Mouse (Mus musculus) lung, postnatal 0 days (tissue): ENCODE data around the gene Pigw. TPM values are rescaled to one million over a fixed set of nuclear protein-coding genes. Genes with fewer than 3 reads are reported as not detected.
A peak's percentile ranks its signal among the peaks of the same experiment; 100 is the strongest.

Experiments used
- ATAC-seq: fragments of 200-750 bp; cut with Nextera tagmentation; 2 replicates; pipeline ENCODE4 v1.8.0; 2017; ENCODE audit warnings: moderate library complexity
- DNase-seq: peaks from one replicate; pipeline ENCODE4 v3.0.0-alpha.2; 2016; ENCODE audit warnings: low spot score
- H3K27ac ChIP-seq: fragments of 300-500 bp; sonication (generic); 2 replicates; pipeline ENCODE4 v1.5.1; 2014; ENCODE audit warnings: antibody characterized with exemption, mild to moderate bottlenecking, low read length, mixed read lengths
- H3K27me3 ChIP-seq: fragments of 300-500 bp; sonication (generic); replicated peaks from 2 replicates; pipeline ENCODE4 v1.6.1; 2014; ENCODE audit warnings: low read length, mixed read lengths; ENCODE audit not compliant: insufficient read depth
- H3K36me3 ChIP-seq: fragments of 300-500 bp; sonication (generic); 2 replicates; pipeline ENCODE4 v1.6.1; 2014; ENCODE audit warnings: low read length, mixed read lengths; ENCODE audit not compliant: insufficient read depth
- H3K4me1 ChIP-seq: fragments of 300-500 bp; sonication (generic); 2 replicates; pipeline ENCODE4 v1.6.1; 2014; ENCODE audit warnings: antibody characterized with exemption, low read depth, low read length, mixed read lengths; ENCODE audit not compliant: insufficient read depth
- H3K4me2 ChIP-seq: fragments of 300-500 bp; sonication (generic); replicated peaks from 2 replicates; pipeline ENCODE4 v1.6.1; 2014; ENCODE audit warnings: low read depth, mild to moderate bottlenecking, low read length, moderate library complexity, mixed read lengths
- H3K4me3 ChIP-seq: fragments of 300-500 bp; sonication (generic); 2 replicates; pipeline ENCODE4 v1.5.1; 2014; ENCODE audit warnings: low read depth, low read length
- H3K9ac ChIP-seq: fragments of 300-500 bp; sonication (generic); replicated peaks from 2 replicates; pipeline ENCODE4 v1.6.1; 2014; ENCODE audit warnings: low read depth, mild to moderate bottlenecking
- H3K9me3 ChIP-seq: fragments of 300-500 bp; sonication (generic); 2 replicates; pipeline ENCODE4 v1.6.1; 2016; ENCODE audit warnings: low read length, mixed read lengths
- CTCF ChIP-seq: IDR thresholded peaks from 2 replicates; pipeline ENCODE4 v1.5.1; 2016; ENCODE audit warnings: antibody characterized with exemption, mild to moderate bottlenecking
- EP300 ChIP-seq: IDR thresholded peaks from 2 replicates; pipeline ENCODE4 v1.6.1; 2016; ENCODE audit warnings: antibody characterized with exemption, mild to moderate bottlenecking, control low read depth
- WGBS: fragments of 180-500 bp; shearing (Covaris S2); extraction: QIAGEN DNeasy Blood & Tissue Kit; methylation state at CpG from one replicate; pipeline ENCODE4 v1.1.7; 2014; 5-methylcytosine and 5-hydroxymethylcytosine counted together
- polyA plus RNA-seq: library from polyadenylated mRNA; unstranded; fragments of >200 nt; fragmentation: Nextera tagmentation; extraction: Ambion mirVana; gene quantifications from 2 replicates; pipeline ENCODE4 v1.2.1, GENCODE M21; 2015

Pigw gene
- 1.1 and 1.5 TPM in 2 replicates for polyA plus RNA-seq

DNA sequence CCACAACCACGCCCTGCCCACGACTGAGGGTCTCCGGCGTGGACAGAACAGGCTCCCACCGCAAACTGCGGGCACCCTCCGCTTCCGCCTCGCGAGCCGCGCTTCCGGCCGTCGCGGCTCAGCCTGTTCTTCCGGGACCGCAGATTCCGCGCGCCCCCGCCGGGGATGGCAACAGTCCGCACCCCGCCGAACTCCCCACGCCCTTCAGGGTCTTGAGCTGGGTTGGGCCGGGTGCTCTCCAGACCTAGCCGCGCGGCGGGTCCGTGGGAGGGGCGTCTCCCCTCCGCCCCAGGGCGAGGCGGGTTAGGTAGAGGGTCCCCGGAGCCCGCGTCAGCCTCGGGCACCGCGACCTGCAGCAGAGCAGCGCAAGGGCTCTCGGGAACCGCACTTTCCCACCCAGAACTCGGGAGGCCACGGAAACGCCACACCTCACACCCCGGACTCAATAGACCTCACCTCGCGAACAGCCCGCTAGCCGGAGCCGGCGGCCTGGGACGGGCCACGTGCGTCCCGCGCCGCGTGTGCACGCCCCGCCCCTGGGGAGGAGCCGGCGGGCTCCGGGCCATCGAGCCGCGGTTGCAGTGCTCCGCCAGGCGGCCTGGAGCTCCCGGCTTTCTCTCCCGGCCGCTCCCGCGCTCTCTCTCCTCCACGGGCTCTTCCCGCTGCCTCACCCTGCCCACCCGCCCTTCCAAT lies at the start of gene Pigw, which contains the start of gene Myo19:
Gene Pigw, minus strand, starts transcription at position 514 of the 693 bp plus-strand sequence.
Gene Myo19, plus strand, starts transcription at position 377 of the 693 bp plus-strand sequence.
- WGBS: 2% methylated on average over 65 of the region's 81 CpGs
- Histone ChIP-seq H3K9me3 (no peaks in the 10 kb centered on the region), H3K4me1 (peaks cover 6% of the 10 kb centered on the region; the same call in 1 of the 2 replicates), H3K27me3 (no peaks in the 10 kb centered on the region), H3K36me3 (no peaks in the 10 kb centered on the region), H3K27ac (peak within 1 kb of the TSS; percentile 91), H3K4me3 (peak within 1 kb of the TSS; percentile 87), H3K4me2 (peak within 1 kb of the TSS; percentile 88), H3K9ac (peak within 1 kb of the TSS; percentile 74)
- TF ChIP-seq EP300: no peak
- TF ChIP-seq CTCF: peak; percentile 45
- ATAC-seq: peak; percentile 98
- peak; percentile 90 for DNase-seq

DNA sequence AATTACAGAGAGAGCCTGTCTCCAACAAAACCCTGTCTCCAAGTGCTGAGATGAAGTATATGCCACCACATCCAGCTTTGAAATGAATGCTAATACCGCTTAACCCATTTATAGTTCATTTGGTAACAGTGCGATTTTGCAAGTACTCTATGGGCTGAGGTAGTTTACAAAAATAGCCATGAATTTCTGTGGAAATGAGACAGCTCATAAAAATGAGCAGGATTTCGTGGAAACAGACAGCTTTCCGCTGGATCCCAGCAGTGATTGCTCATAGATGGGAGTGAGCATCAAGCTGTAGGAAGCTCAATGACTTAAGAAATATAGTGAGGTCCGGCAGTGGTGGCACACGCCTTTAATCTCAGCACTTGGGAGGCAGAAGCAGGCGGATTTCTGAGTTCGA lies 40.9 kb upstream of the Pigw start:
- 82% methylated on average over 8 of the region's 8 CpGs for WGBS
- H3K9me3 ChIP-seq: no peaks in the 10 kb centered on the region
- no peaks in the 10 kb centered on the region for H3K27me3 ChIP-seq
- no peak overlapping the region for H3K4me3 ChIP-seq
- DNase-seq (no peak), ATAC-seq (no peak)
- TF ChIP-seq EP300 (no peak), CTCF (no peak)
- H3K36me3 ChIP-seq: no peaks in the 10 kb centered on the region
- H3K9ac ChIP-seq: no peak overlapping the region
- no peak overlapping the region for H3K27ac ChIP-seq
- H3K4me1 ChIP-seq: no peaks in the 10 kb centered on the region; the same call in 1 of the 2 replicates
- H3K4me2 ChIP-seq: no peak overlapping the region

DNA sequence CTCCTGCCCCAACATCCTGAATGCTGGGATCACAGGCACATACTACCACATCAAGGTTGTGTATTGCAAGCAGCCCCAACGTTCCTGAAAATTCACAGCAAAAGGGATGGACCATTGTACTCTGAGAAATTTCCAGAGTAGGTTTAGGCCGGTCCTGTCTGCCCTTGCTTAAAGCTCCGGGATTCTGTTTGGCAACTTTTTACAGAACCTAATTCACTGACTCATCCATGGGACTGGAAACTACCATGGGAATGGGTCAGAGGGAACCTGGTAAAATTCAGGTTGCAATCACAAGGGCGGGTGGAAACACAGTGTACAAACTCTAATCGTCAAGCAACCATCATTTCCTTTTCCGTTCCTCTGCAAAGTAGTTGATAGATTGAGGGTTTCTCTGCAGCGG lies 39.9 kb upstream of the Pigw start:
- WGBS: 56% methylated on average over 7 of the region's 7 CpGs
- Histone ChIP-seq H3K27me3 (no peaks in the 10 kb centered on the region), H3K9me3 (no peaks in the 10 kb centered on the region), H3K4me3 (no peak overlapping the region), H3K36me3 (no peaks in the 10 kb centered on the region), H3K4me2 (no peak overlapping the region), H3K9ac (no peak overlapping the region), H3K4me1 (no peaks in the 10 kb centered on the region; the same call in 1 of the 2 replicates), H3K27ac (no peak overlapping the region)
- peak; percentile 14 for DNase-seq
- TF ChIP-seq CTCF (no peak), EP300 (no peak)
- ATAC-seq: no peak

DNA sequence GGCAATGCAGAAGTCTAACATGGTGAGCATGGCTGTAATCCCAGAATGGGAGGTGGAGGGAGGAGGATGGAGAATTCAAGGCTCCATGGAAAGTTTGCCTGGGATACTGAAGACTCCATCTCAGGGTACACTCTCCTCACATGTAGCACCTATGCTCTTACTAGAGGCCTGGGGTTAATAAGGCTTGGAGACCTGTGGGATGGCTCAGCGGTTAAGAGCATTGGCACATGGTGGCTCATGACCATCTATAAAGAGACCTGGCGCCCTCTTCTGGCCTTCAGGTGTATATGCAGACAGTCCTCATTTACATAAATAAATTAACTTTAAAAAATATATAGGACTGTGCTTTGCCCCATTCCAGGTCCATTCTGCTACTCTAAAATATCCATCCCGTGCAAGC lies 39.2 kb upstream of the Pigw start:
- Histone ChIP-seq H3K36me3 (no peaks in the 10 kb centered on the region), H3K4me3 (no peak overlapping the region), H3K27me3 (no peaks in the 10 kb centered on the region), H3K4me2 (no peak overlapping the region), H3K4me1 (no peaks in the 10 kb centered on the region; the same call in 1 of the 2 replicates), H3K27ac (no peak overlapping the region), H3K9me3 (no peaks in the 10 kb centered on the region), H3K9ac (no peak overlapping the region)
- ATAC-seq (no peak), DNase-seq (peak; percentile 66)
- TF ChIP-seq EP300 (no peak), CTCF (peak; percentile 57)
- 35% methylated on average over 3 of the region's 3 CpGs for WGBS

DNA sequence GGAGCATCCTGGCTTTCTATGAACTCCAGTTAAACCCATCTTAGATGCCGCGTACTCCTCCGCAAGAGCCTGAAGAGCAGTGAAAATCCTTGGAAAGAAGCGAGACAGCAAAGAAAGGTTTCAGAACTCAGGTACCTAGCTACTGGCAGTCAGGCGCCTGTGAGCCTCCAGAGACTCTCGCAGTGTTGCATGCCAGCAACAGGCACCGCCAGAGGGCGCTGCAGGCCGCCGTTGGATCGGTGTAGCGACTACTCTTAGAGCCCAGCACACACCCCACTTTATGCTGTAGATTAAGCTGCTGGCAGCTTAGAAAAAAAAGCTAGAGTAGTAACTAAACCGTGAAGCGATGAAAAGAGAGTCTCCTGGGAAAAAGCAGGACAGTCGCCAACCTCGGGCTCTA lies 38.3 kb upstream of the Pigw start:
- peak; percentile 81 for ATAC-seq
- Histone ChIP-seq H3K36me3 (no peaks in the 10 kb centered on the region), H3K9me3 (no peaks in the 10 kb centered on the region), H3K27ac (no peak overlapping the region), H3K27me3 (no peaks in the 10 kb centered on the region), H3K9ac (no peak overlapping the region), H3K4me3 (no peak overlapping the region), H3K4me1 (no peaks in the 10 kb centered on the region; the same call in 1 of the 2 replicates), H3K4me2 (no peak overlapping the region)
- TF ChIP-seq EP300 (no peak), CTCF (peak; percentile 95)
- peak; percentile 86 for DNase-seq
- 3% methylated on average over 16 of the region's 16 CpGs for WGBS

DNA sequence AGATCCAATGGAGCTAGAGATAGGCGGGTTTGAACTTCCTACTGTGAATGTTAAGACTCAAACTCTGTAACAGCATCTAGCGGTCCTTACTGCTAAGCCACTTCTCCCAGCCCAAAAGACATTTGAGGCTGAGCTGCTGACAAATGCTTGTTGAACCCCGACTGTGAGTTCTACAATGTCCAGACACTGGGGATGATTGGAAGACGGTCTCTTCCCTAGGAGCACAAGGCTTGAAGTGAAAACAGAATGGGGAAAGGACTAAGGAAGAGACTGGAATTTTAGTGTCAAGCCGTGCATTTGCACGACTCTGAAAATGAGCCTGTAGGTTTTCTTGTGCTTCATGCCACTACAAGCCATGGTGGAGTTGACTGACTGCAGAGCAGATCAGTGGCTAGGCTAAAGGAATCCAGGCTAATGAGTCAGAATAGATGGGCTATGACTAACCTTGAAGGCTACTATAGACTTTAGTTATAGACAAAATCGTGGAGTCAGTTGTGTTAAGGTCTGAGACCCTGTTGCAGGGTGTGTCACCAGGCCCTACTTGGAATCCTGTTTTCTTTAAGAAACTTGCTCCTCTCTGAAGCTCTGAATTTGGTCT lies 36.7 kb upstream of the Pigw start:
- no peak for DNase-seq
- no peak overlapping the region for H3K9ac ChIP-seq
- H3K27ac ChIP-seq: no peak overlapping the region
- ATAC-seq: no peak
- WGBS: 57% methylated on average over 7 of the region's 7 CpGs
- peak overlapping the region; percentile 78 for H3K4me2 ChIP-seq
- no peaks in the 10 kb centered on the region for H3K27me3 ChIP-seq
- 0 out of 2 replicates have a peak, but pooled peaks cover 4% of the 10 kb centered on the region for H3K36me3 ChIP-seq
- TF ChIP-seq EP300 (no peak), CTCF (no peak)
- peak overlapping the region; percentile 81 for H3K4me3 ChIP-seq
- no peaks in the 10 kb centered on the region; the same call in 1 of the 2 replicates for H3K4me1 ChIP-seq
- no peaks in the 10 kb centered on the region for H3K9me3 ChIP-seq
